Mouse (Mus musculus) adrenal gland, postnatal 4 days (tissue): ENCODE measurements around the gene Lrch1. TPM values are rescaled to one million over a fixed set of nuclear protein-coding genes. Genes with fewer than 3 reads are reported as not detected.

Source experiments
- DNase-seq, 2 experiments: peaks; one replicate each; pipeline ENCODE4 v3.0.0; 2021 to 2022; ENCODE audit warnings: low spot score in 2 of 2, mixed read lengths in 2 of 2
- total RNA-seq, 2 experiments: library from RNA; stranded (reverse); gene quantifications; 2 replicates each; pipeline ENCODE4 v1.2.3; 2021

The Lrch1 gene
- total RNA-seq, 2 experiments from 2014 or later, result 25.9 to 27.4 TPM

DNA sequence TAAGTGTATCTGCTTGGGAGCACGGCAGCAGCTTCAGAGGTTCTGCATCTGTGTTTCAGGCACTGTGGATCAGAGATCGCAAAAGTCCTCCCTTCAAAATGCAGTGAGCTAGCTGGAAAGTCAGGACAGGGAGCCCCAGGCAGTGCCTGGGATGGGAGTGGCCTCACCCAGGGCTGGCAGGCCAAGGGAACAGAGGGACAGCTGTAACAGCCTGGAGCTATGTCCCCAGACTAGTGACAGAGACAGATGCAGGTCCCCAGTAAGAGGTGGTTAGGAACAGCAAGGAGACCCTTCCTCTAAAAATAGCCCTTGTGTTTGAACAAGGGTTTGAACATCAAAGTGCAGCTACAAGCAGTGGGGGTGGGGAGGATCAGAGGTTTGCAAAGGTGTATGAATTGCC is 23.6 kb downstream of the Lrch1 start:
- no peak for DNase-seq

DNA sequence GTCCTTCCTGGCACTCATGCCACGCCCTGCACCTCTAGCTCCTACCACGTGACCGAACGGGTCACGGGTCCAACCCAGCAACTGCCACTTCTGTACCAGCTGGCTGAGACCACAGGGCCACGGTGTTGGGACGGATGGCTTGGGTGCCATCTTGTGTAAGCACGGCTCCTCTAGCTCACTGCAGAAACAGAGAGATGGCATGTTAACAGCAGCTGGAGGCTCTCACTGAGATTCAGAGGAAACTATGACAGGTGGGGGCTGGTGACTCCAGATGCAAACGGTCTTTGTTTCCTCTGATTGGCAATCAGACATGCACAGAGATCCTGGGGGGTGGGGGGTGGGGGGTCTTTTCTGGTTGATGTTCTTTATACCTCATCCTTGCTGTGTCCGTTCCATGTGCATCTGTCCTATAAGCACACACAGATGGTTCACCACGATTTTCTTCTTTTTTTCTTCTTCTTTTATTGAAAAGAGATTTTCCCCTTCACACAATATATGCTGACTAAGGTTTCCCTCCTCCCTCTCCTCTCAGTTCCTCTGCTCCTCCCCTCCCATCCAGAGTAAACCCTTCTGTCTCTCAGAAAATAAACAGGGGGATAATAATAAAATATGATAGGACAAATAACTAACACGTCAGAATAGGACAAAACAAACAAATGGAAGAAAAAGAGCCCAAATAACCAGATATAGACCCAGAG is 25.5 kb downstream of the Lrch1 start:
- DNase-seq, result no peak

DNA sequence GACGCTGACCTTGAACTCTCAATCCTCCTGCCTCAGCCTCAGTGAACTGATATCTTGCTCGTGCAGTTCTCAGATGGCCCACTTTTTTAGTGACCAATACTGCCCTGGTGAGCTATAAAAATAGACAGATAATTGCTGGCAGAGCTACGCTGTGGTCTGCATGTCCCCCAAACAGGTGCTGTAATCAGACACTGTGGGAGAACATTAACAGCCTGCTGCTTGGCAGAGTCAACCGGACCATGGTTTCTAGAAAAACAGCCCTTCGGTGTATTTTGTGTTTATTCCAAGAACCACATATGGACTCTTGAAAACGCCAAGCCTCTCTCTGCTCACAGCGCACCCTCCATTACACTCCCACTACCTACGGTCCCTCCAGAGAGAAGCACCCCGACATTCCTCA is 26.2 kb downstream of the Lrch1 start:
- DNase-seq, result no peak

DNA sequence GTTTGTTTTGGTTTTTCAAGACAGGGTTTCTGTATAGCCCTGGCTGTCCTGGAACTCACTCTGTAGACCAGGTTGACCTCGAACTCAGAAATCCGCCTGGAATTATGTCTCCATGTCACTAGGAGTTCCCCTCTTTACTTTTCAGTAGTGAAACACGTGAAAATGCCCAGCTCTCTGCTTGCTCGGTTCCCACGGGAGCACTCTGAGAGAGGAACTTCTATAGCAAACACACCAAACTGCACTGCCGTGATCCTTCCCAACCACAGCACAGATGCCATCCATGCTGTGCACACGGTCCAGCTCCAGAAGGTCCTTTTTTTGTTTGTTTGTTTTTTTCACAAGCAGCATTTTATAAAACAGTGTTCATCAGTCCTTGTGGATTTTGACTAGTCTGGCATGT is 28.5 kb downstream of the Lrch1 start:
- no peak for DNase-seq

DNA sequence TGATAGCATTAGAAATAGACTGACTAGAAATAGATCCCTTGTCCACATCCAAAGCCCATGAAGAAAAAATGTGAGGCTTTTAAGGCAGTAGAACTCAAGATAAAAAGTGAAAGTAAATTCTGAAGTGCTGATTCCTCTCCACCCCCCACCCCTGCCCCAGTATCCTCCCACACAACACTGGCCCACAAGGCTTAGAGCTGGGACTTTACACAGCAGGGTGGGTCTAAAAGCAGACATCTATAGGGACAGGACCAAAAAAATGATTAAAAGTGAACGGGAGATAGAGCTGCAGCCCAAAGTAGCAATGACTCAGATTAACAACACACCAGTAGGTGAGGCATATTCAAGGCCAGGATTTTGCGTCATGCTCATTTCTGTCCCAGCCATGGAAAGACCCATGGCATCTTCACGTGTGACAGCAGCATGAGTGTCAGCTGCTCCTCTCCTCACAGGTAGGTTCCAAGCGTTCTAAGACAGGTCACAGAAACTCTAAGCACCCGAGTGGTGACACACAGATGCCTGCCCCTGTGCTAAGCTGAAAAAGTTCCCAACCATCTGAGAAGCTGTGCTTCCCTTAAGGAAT is 29.1 kb downstream of the Lrch1 start:
- DNase-seq, result no peak

DNA sequence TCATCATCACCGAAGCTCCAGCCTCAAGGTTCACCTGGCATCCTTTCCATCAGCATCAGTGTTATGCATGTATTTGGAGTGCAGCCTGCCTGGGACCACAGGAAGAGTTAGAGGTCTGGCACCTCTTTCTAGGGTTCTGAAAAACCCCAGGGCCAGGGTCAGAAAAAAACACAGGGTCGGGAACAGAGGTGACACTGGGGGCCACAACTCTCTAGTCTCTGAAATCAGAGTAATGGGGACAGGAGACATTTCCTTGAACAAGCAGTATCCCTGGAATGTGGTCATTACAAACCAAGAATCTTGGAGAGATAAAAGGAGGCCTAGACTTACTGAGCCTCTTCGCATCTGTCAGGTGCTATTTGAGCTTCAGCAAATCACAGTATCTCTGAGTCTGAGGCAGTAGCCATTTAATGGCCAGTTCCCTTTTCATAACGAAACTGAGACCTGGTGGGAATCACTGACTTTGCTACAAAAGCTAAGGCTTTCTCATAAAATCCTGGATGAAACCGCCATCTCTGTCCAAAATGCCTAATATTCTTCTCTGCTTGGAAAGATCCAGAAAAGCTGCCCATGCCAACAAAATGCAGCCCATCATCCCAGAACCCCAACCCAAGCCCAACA is 30.1 kb downstream of the Lrch1 start:
- DNase-seq, result no peak

DNA sequence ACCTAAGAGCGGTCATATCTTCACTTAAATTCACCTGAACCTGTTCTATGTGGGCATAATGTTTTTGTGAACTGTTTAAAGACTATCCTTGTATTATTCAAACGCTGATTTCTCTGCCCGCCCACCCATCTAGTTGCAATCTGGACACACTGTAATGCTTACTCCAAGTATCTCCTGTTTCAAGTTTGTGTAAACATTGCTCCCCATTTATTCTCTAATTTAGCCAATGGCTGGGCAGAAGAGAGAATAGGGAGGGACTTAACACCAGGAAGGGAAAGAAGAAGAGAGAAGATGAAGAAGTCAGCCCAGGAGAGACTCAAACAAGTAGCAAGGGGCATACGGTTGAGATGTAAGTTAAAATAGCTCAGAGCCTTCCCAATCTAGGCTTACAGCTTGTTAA is 31.0 kb downstream of the Lrch1 start:
- no peak for DNase-seq

DNA sequence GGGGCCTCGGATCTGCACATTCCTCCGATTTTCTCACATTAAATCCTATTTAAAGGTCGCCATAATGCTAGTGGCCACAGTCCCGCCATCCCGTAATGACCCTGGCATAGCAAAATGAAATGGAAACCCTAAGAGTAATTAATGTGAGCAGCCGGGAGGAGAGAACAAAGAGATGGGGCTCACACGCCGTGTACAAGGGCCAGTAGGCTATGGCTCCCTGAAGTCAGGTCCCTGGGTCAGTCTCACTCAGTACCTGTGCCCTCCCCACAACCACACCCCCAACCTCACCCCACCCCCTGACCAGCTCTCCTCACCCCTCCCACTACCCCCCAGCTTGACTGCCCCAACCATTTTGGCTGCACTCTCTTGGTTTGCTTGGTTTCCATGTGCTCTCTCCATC is 31.6 kb downstream of the Lrch1 start:
- no peak for DNase-seq

DNA sequence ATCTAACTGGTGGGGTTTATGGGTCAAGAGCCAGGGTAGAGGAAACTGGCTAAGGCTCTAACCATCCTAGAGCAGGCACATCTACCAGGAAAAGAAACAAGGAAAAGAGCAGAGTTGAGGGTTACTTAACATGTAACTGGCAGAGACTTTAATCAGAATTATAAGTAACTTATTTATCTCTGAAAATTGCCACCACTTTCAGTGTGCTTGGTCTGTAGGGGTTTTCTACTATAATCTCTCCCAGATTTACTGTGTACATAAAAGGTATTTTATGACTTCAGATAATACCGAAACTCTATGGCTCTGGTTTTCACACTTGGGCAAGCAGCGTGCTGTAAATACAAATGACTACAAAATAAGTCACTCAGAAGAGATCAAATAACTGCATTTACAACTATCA is 32.0 kb downstream of the Lrch1 start:
- no peak for DNase-seq

DNA sequence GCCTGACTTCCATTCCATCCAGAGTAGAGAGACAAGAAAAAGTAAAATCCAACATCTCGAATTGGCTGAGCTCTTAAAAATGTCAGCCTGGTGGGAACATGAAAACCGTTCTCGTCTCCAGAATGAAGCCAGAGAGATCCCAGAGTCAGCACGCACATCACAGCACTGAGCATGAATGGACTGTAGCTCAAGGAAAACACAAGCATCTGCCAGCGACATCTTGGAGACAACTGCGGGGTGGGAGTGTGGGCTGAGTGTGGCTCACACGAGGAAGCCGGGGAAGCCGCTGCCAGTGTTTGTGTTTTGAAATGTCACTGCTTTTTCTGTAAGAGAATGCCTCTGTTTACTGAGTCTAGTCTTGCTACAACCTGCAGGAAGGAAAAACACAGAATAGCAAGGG is 32.7 kb downstream of the Lrch1 start:
- no peak for DNase-seq

DNA sequence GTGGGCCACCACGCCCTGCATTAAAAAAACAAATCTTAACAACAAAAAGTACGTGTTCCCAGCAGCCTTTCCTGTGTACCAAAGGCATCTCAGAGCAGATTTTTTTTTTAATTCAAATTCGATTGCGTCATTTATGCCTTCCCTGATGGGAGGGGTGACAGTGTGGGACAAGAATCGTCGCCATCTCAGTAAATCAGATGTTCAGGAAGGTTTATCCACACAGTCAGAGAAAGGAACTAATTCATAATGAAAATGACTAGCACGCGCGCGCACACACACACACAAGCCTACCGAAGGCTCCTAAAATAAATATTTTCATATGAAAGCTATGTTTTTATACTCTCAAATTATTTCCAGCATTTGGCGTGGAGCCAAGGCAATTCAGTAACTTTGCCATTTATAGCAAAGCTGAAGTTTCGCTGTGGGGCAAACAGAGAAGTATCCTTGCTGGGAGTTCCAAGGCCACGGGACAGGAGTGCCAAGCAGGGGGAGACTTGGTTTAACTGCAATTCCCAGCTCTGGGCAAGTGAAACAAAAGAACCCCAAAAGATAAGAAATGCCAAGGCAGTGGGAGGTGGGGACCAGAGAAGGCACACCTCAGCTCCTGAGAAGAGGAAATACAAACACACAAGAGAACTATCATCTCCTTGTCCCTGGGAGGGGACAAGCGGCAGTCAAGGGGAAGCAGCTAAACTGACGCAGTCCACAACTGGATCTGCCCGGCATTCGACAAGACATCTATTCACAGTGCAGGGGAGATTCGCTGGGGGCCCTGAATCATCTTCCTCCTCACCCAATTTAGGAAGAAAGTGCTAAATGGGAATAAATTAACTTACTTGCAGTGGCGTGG is 34.1 kb downstream of the Lrch1 start:
- peak in 1 of 2 experiments; percentile 24 for DNase-seq

DNA sequence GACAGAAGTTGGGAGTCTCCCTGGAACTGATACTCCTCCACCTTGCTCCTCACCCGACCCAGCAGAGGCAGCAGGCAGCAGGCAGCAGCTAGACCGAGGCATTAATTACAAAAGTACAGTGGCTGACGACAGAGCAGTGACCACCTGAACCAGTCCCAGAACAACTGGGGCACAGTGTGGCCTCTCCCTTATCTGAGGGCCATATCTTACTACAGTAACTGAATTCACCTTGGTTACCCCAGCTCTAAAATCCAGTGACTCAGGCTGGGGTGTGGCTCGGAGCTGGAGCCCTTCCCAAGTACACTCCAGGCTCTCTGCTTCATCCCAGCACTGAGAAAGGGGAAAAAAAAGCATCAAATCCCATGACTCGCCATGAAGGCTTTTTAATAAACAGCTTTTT is 37.3 kb downstream of the Lrch1 start:
- no peak for DNase-seq

DNA sequence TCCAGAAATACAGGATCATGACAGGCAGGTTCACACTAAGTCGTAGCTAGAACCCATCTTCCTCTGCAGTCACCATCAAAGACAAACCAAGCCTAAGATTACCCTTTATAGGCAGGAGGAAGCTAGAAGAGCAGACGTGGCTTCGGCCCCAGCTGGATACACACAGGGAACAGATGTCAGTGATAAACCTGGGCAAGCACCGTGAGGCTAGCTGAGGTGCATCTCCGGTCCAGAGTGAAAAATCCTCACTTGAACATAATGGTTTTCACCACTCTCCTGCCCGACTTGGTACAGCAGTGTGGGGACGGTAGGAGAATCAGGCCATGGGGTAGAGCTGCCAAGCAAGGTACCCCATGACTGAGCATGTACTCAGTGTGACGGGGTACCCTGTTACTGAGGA is 38.7 kb downstream of the Lrch1 start:
- no peak for DNase-seq

DNA sequence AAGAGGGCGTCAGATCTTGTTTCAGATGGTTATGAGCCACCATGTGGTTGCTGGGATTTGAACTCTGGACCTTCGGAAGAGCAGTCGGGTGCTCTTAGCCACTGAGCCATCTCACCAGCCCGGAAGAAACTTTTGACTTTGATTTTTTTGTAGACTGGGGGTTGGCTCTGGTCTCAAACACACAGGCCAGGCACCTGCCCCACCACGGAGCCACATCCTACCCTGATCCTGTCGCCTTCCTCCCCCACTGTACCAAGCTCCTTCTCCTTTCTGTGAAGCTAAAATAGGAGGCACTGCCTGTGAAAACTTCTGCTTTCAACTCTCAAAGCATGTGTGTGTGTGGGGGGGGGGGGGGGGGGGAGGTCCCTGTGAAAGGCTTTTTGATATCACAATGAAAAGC is 39.4 kb downstream of the Lrch1 start:
- DNase-seq, result no peak

DNA sequence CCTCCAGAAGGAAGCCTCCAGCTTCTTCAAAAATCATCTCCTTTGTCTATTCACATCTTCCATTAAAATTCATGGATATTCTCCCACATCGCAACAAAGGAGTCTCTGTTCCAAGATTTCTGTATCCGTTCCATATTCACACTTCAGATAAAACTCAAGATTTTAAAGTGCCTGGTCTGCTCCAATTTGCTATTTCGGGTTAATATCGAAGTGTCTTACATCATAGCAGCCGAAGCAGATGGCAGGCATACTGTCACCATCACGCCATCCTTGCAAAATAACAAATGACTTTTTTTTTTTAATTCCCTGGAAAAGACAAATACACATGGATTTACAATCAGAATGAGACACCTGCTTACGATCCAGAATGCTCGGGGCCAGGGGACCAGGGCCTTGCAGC is 40.0 kb downstream of the Lrch1 start:
- no peak for DNase-seq

DNA sequence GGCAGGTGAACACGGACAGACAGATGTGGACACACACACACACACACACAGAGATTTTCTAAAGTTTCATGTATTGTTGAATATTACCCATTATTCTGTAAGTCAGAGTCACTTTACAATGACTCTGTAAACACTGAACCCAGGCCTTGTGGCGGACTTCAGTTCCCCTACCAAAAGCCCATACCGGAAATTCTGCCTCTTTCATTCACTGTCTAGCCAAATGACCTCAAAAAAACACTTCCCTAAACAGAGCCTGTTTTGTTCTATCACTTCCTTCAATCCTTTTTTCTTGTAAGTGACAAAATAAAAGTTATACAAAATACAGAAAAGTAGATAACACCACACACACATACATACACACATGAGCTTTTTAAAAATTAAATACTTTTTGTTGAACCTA is 41.7 kb downstream of the Lrch1 start:
- no peak for DNase-seq

DNA sequence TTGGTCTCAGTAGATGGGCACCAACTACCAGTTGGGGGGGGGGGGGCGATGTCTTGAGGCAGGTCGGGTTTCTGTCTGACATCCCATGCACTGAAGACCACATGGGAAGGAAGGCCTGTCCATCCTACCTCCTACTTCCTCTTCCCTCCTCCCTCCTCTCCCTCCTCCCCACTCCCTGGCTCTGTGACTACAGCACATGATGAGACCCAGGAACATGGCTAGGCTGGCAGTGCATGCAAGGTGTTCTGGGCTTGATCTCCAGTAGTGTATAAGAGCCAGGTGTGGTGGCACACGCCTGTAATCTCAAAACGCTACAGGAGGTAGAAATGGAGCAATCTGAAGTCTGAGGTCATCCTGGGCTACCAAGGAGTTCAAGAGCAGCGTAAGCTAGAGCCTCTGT is 43.2 kb downstream of the Lrch1 start:
- DNase-seq, result no peak

DNA sequence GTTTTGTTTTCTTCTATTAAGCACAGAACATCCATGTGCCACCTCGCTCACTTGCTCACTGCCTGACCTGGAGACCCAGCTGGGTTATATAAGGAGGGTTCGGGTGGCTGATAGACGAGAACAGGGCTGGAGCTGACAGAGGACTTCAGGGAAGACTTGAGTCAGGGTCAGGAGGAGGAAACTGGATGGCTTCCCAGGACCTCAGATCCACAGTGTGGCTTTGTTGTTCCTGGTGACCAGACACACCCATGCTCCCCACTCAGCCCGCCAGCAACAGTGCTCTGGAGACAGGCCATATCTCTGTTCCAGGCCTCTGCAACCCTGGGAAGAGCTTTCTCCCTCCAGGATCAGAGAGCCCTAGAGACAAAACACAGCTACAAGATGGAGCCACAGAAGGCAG is 44.6 kb downstream of the Lrch1 start:
- no peak for DNase-seq

DNA sequence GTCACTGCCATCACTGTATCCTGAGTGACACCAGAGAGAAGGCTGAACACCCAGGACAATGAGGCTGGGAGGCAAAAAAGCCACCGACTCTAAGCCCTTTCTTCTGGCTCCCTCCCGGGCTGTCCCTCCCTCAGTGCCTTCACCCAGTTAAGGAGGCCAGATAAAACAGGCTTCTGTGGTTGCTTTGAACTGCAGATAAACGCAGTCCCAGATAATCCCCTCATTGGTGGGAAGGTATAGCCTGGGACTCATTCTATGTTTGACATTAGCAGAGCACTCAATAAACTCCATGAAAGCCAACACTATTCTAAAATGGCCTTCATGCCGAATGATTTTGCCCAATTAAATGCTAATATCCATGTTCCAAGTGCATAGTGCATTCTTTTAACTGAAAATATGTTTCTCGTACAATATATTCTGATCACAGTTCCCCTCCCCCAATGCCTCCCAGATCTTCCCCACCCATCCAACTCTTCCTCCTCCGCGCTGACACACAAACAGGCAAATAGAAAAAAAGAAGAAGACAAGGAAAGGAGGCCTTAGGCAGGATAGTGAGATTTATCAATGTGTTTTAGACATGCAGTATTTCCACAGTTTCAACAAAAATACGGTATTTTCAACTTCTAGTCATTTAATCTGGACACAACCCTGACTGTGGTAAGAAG is 46.8 kb downstream of the Lrch1 start:
- no peak for DNase-seq

DNA sequence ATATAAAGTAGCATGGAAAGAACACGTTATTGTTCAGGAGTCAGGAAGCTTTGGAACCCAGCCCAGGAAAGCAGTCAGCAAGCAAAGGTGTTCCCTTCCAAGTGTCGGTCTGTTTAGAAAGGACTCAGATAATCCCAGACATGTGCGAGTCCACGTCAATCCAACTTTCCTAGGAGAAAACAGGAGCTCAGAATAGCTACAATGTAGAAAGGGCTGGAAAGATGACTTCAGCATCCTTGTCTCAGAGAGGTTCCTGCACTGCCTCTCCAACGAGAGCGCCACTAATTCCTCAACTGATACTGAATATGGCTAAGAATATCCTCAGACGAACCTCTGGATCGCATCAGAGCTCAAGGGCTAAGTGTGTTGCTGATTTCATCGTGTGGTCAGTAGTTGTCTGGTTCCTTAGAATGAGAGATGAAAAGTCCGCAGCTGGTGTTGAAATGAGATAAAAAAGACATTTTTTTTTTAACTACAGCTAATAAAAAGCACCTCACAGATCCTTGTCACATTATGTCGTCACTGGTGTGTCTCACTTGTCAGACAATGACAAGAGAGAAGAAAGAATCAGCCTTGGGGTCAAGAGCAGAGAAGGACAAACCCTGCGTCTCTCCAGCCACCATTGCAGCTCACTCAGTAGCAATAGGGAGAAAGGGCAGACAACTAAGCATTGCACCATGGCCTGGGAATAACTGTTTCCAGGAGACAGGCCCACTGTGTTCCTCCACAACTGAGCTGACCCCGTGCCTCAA is 47.5 kb downstream of the Lrch1 start:
- no peak for DNase-seq

DNA sequence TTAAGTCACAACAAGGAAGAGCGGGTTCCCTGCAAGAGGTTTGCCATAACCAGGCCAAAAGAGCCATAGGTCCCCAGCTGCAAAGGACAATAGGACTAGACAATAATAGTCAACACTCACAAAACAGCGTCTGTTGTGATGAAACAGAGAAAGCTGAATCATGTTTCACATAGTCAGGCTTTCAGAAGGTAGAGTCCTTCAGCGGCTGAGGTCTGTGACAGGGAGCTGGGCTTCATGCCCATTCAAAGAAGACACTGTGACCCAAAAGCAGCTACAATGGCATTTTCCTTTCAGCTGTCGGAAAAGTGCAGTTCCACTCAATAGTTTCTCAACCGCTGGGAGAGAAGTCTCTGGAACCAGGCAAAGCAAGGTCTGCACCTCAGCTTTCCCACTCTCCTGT is 48.7 kb downstream of the Lrch1 start:
- DNase-seq, result no peak
